Mouse (Mus musculus) layer of hippocampus, postnatal 36 days (tissue): ENCODE measurements around the gene Kcnn1. TPM values are rescaled to one million over a fixed set of nuclear protein-coding genes. Genes with fewer than 3 reads are reported as not detected.
A peak's percentile ranks its signal among the peaks of the same experiment; 100 is the strongest.

Source experiments
- DNase-seq, 2 experiments: peaks; one replicate each; pipeline ENCODE4 v3.0.0; 2022
- total RNA-seq, 2 experiments: library from RNA; stranded (reverse); gene quantifications; 2 replicates each; pipeline ENCODE4 v1.2.3; 2021

The Kcnn1 gene
- total RNA-seq, 2 experiments from 2014 or later = 16.9 to 17.7 TPM

- no peak for DNase-seq
These were observed 51.9 kb downstream of the Kcnn1 start for GRCm38 (mm10) chr8:70810962-70811680.

DNA sequence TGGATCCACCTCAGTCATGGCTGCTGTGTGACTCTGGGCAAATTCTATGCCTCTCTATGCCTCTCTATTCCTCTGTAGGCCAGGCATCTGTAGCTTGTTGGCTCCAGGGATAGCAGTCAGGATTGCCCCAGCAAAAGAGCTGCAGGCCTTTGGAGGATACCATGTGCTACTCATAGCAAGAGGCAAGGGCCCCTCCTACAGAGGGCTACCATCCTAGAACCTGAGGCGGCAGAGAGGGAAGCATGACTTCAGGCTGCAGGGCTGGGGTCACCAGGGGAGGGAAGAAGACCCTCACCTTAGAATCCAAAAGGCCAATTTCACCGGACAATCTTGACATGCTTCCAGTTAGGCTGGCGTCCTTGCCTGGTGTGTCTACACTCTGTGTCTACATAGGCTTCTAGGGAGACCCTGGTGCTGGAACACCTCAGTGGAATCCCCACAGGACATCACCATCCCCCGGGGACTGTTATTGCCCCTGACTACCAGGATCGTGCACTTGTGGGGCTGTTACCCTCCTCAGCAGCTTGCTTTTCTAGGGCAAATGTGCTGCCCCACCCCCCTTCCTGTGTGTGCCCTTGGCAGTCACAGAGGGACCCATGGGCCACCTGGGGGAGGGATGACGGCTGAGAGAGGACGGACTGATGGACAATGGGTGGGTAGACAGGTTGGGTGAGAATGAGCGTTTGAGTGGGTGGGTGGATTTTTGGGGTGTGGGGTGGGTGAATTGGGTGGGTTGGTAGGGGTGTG, 53.9 kb downstream of the Kcnn1 start:
- no peak for DNase-seq

- no peak for DNase-seq
These were observed 54.8 kb downstream of the Kcnn1 start, which contains the start of gene Il12rb1 for GRCm38 (mm10) chr8:70808239-70808638. Gene Il12rb1 (plus strand): TSS chr8:70808449.

GRCm38 (mm10) chr8:70807304-70807703, 55.8 kb downstream of the Kcnn1 start:
- no peak for DNase-seq

DNA sequence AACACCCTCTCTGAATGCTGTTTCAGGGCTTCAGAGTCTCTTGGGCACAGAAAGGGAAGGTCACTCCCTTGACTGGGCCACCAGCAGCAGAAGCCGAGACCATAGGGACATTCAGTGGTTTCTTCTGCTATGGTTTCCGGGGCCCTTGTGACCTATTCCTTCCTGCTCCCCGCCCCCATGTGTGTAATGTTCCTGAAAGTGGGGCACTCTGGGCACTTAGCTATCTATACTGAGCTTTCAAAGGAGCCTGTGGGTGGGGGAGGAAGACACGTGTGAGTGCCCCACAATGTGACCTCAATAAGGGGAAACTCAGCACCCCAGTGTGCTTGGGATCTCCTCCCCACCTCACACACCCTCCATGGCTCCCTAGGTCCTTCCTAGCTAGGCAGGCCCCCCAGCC, 56.5 kb downstream of the Kcnn1 start:
- no peak for DNase-seq

DNA sequence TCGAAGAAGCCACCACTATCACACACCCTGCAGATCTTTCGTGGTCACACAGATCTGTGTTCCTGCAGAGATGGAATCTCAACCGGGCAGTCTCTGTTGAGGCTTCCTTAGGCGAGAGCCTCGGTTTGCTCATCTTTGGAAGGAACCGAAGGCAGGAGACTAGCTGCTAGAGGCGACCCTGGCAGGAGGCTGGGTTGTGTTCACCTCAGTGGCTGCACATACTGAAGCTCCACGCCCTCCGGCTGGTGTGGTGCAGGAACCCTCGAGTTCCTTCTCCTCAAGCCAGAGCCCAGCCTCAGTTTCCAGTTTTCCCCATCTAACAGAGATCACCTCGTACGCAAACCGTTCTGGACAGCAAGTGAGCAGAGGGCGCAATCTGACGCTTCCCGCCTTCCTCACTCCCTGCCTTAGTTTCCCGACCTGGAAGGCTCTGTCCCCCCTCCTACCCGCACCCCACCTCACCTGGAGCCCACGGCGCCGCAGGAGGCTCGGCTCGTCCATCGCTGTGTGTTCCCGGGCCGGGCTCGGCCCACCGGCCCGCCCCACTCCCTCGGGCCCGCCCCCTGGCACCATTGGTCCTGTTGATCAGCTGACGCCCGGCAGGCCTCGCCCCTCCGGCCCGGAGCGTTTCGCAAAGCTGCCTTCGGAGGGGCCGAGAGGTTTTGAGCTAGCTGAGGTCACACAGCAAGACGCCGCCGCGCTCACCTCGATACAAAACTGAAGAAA, 58.4 kb downstream of the Kcnn1 start, which contains the start of gene Mast3:
Gene Mast3 (minus strand): TSS at position 574 of the 726 bp plus-strand sequence.
- DNase-seq = peak; percentile 82 to 85

GRCm38 (mm10) chr8:70803761-70804480, 59.1 kb downstream of the Kcnn1 start:
- peak in 1 of 2 experiments; percentile 71 for DNase-seq

DNA sequence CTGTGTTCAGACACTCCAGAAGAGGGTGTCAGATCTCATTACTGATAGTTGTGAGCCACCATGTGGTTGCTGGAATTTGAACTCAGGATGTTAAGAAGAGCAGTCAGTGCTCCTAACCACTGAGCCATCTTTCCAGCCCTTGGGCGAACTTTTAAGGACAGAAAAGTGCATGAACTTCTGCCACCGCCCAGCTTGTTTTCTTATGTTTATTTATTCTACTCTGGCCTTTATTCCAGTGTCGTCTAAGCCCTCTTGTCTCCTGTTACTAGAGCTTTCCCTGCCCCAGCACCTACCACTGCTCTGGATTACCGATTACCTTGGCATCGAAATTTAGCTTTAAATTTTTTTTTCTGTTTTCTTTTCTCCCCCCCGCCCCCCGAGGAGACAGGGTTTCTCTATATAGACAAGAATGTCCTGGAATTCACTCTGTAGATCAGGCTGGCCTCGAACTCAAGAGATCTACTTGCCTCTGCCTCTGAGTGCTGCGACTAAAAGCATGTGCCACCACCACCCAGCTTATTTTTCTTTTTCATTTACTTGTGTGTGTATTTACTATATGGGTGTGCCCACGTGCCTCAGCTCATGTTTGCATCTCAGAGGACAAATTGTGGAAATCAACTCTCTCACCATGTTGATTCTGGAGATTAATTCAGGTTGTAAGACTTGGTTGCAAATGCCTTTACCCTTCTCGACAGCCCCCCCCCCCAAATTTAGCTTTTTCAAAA, 60.1 kb downstream of the Kcnn1 start:
- no peak for DNase-seq

DNA sequence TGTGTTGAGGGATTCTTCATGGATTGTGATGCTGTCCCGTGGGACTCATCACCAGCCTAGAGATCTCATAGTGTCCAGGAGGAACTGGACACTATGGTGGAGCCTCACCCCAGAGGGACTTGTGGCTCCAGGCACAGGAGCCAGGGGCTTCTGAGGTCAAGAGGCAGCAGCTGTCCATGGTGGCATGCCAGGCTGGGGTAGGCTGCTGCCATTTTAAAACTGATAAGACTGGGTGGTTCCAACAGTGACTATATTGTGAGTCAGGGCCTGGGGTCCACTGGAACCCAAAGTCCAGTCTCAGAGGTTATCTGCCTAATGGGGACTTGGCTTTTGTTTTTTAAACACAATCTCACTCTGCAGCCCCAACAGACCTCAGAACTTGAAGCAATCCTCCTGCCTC, 61.2 kb downstream of the Kcnn1 start:
- no peak for DNase-seq

GRCm38 (mm10) chr8:70801156-70801555, 61.9 kb downstream of the Kcnn1 start:
- peak; percentile 81 to 84 for DNase-seq

DNA sequence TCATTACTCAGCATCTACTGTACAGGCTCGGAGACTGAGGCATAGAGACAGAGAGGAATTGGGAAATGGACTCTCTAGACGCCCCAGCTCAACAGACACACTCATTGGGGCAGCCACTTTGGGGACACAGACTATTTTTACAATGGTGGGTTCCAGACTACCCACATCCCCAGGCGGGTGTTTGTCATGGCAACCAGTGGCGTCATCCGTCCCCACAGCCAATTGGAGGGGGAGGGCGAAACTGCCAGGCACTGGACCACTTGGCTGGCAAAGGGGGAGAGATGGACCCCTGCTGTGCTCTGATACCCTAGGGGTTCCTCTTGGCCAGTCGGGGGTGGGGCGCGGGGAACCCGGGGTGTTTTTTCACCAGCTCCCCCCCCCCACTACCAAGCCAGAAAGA, 62.4 kb downstream of the Kcnn1 start:
- DNase-seq = peak in 1 of 2 experiments; percentile 64

GRCm38 (mm10) chr8:70798281-70798680, 64.8 kb downstream of the Kcnn1 start:
- DNase-seq = peak in 1 of 2 experiments; percentile 77

- DNase-seq = peak; percentile 88 to 92
These were observed 65.7 kb downstream of the Kcnn1 start for GRCm38 (mm10) chr8:70797081-70798070.

GRCm38 (mm10) chr8:70796403-70797080, 66.5 kb downstream of the Kcnn1 start:
- no peak for DNase-seq

GRCm38 (mm10) chr8:70795370-70795769, 67.7 kb downstream of the Kcnn1 start:
- no peak for DNase-seq

DNA sequence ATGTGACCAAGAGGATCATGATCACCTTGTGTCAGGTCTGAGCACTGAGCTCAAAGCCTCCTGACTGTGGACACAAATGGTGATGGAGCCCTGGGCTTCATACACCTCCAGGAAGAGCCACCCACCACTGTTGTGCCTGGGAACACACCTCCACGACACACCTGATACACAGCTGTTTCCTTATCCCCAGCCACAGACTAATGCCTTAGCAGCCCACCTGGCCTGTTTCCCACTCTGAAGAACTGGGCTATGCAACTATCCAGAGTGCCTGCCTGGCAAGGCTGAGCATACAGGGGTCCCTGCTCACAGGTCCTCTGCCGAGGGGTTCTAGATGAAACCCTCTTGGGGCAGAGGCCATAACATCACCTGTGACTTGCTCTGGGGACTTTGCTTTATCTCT, 68.8 kb downstream of the Kcnn1 start:
- no peak for DNase-seq

- DNase-seq = no peak
These were observed 70.4 kb downstream of the Kcnn1 start for GRCm38 (mm10) chr8:70792700-70793099.
